Mouse (Mus musculus) liver, postnatal 0 days (tissue): Measurements from ENCODE around the gene Dtx2.

Experiments used
- CTCF ChIP-seq: sonication (generic); IDR thresholded peaks from 2 replicates; pipeline ENCODE4 v1.5.1; 2016; ENCODE audit warnings: antibody characterized with exemption, low read depth
- EP300 ChIP-seq: IDR thresholded peaks from 2 replicates; pipeline ENCODE4 v1.6.1; 2016; ENCODE audit warnings: antibody characterized with exemption, low read depth, mild to moderate bottlenecking

DNA sequence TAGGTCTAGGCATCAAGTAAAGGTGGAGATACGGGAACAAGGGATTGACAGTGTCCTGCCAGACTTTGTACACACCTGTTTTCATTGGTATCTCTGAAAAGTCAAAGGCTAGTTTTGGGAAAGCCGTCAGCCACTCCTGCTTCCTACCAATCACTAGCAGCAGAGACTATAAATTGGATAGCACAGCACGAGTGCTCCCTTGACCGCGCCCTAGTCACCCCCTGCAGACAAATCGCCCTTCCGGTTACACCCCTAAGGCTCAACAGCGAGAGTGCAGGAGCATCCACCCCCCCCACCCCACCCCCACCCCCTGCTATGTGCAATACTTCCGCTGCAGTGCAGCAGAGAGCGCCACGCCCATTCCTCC lies 32.5 kb upstream of the Dtx2 start:
- TF ChIP-seq CTCF (0 out of 2 replicates have a peak, but pooled peaks have one; percentile 29), EP300 (0 out of 2 replicates have a peak, but pooled peaks have one; percentile 34)
